Mouse (Mus musculus) bone marrow, adult 2 months (tissue): ENCODE measurements at regions not wholly inside any gene's neighbourhood (a gene's known extent, or its start where the extent isn't known, plus 50 kb on each side); places are given as distances from the start of the nearest gene placed in this dataset.

ENCODE experiments used
- CTCF ChIP-seq: fragments of 200-500 bp; IDR thresholded peaks from 2 replicates; pipeline ENCODE4 v1.5.1; 2011; ENCODE audit warnings: low read length, control low read depth; ENCODE audit not compliant: control insufficient read depth, insufficient read depth
- POLR2A ChIP-seq: fragments of 200-500 bp; IDR thresholded peaks from 2 replicates; pipeline ENCODE4 v1.6.1; 2011; ENCODE audit warnings: low read depth, mild to moderate bottlenecking, control low read depth, low read length, borderline replicate concordance; ENCODE audit not compliant: control insufficient read depth

DNA sequence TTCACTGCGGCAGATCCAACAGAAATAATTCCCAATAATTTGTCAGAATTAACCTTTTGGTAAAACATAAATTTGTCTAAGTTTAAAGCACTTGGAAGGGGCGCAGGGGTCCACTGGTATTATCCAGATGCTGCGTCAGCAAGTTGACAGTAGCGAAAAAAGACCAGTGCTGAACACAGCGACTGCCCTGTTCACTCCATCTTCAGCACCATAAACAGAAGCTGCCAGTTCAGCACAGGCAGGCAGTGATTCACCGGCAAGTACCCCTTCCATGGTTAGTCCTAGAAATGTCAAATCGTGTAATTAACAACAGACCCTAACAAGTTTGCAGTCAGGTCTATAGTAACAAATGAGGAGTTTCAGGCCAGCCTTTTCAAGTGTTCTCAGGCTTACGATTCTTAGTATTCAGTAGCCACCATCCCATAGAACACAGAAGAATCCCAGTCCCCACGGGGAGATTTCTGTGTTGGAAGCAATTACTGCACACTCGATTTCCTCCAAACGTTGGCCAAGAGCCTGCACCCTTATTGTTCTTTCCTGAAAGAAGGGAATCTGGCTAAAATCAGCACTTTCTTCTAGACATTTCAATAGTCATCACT lies 93.6 kb downstream of the Sox4 start:
- TF ChIP-seq POLR2A: no peak
- TF ChIP-seq CTCF: no peak
